Mouse (Mus musculus) embryonic facial prominence, embryonic 15.5 days (tissue): ENCODE measurements around the gene Ppp4c. TPM values are rescaled to one million over a fixed set of nuclear protein-coding genes. Genes with fewer than 3 reads are reported as not detected.

ENCODE experiments used
- ATAC-seq: fragments of 200-750 bp; cut with Nextera tagmentation; 2 replicates; pipeline ENCODE4 v1.8.0; 2017; ENCODE audit warnings: low read depth, moderate TSS enrichment; ENCODE audit not compliant: insufficient number of reproducible peaks, low FRiP score, low TSS enrichment
- H3K27ac ChIP-seq: fragments of 300-500 bp; sonication (generic); replicated peaks from 2 replicates; pipeline ENCODE4 v1.5.1; 2015; ENCODE audit warnings: mild to moderate bottlenecking, inconsistent platforms
- H3K27me3 ChIP-seq: fragments of 300-500 bp; sonication (generic); 2 replicates; pipeline ENCODE4 v1.6.1; 2015; ENCODE audit warnings: inconsistent platforms
- H3K36me3 ChIP-seq: fragments of 300-500 bp; sonication (generic); 2 replicates; pipeline ENCODE4 v1.6.1; 2015; ENCODE audit warnings: mild to moderate bottlenecking, inconsistent platforms
- H3K4me1 ChIP-seq: fragments of 300-500 bp; sonication (generic); 2 replicates; pipeline ENCODE4 v1.6.1; 2015; ENCODE audit warnings: inconsistent platforms
- H3K4me2 ChIP-seq: fragments of 300-500 bp; sonication (generic); replicated peaks from 2 replicates; pipeline ENCODE4 v1.6.1; 2015; ENCODE audit warnings: mild to moderate bottlenecking, inconsistent platforms
- H3K4me3 ChIP-seq: fragments of 300-500 bp; sonication (generic); replicated peaks from 2 replicates; pipeline ENCODE4 v1.5.1; 2015; ENCODE audit warnings: mild to moderate bottlenecking, inconsistent platforms
- H3K9ac ChIP-seq: fragments of 300-500 bp; sonication (generic); 2 replicates; pipeline ENCODE4 v1.6.1; 2015; ENCODE audit warnings: inconsistent platforms
- H3K9me3 ChIP-seq: fragments of 300-500 bp; sonication (generic); replicated peaks from 2 replicates; pipeline ENCODE4 v1.6.1; 2016; ENCODE audit warnings: inconsistent platforms
- WGBS: fragments of 180-500 bp; shearing (Covaris S2); methylation state at CpG from one replicate; pipeline ENCODE4 v1.1.7; 2015; 5-methylcytosine and 5-hydroxymethylcytosine counted together
- polyA plus RNA-seq: library from polyadenylated mRNA; unstranded; fragments of >200 nt; fragmentation: Nextera tagmentation; extraction: Ambion mirVana; gene quantifications from 2 replicates; pipeline ENCODE4 v1.2.1, GENCODE M21; 2015

Ppp4c gene
- polyA plus RNA-seq, 1 experiment from 2014 or later: 234 TPM

DNA sequence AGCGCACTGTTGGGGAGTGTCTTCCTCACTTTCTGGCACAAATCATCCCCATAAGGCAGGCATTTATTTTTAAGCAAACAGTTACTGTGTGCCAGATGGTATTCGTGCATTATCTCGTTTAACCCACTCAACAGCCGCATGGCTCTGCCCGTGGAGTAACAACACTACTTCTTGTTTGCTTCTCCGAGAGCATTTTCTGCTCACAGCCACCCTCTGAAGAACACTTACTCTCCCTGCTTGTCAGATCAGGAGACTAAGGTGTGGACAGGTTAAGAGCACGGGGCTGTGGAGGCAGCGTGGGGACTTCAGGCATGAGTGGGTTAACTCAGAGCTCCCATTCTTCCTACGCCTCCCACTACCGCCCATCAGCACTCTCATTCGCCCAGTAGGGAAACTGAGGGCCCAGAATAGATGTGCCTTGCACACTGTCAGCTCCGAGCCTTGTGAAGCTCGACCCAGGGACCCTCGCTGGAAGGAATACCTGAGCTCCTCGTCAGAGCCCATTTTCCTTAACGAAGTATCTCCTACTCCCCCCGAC is 29.8 kb downstream of the Ppp4c start:
- no peaks in the 10 kb centered on the region for H3K9me3 ChIP-seq
- no peak for ATAC-seq
- no peaks in the 10 kb centered on the region for H3K27me3 ChIP-seq
- H3K36me3 ChIP-seq: peaks cover 44% of the 10 kb centered on the region
- H3K27ac ChIP-seq: peak overlapping the region; percentile 39; the same call in 1 of the 2 replicates
- H3K4me3 ChIP-seq: peak overlapping the region; percentile 28
- H3K4me2 ChIP-seq: peak overlapping the region; percentile 41
- H3K9ac ChIP-seq: 0 out of 2 replicates have a peak overlapping the region, but pooled peaks have one; percentile 2
- H3K4me1 ChIP-seq: peaks cover 42% of the 10 kb centered on the region
- WGBS: 36% methylated on average over 17 of the region's 17 CpGs

DNA sequence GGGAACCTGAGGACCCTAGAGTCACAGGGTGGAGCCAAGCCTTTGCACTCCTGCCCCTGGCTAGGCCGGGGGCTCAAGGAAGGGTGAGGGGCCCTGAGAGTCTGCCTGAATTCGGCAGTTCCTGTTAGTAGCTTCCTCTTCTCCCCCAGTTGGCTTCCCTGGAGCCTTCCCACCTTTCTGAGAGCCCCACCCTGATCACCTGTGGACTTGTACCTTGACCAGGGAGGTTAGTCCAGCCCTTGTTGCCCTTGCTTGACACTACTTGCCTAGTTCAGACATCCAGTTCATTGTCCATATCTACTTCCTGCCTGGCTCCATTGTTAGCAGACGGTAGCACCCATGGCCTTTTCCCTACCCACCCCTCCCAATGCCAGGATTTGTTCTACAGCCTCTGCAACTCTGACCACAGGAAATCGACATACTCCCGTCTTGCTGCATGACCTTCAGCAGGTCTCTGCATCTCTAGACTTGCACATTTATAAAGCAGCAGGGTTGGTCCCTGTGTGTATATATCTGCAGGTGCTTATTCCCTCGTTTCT is 30.7 kb downstream of the Ppp4c start:
- Histone ChIP-seq H3K4me1 (peaks cover 42% of the 10 kb centered on the region), H3K36me3 (peaks cover 36% of the 10 kb centered on the region), H3K27ac (peak overlapping the region; percentile 88; the same call in 1 of the 2 replicates), H3K4me3 (no peak overlapping the region), H3K4me2 (peak overlapping the region; percentile 87; the same call in 1 of the 2 replicates), H3K9me3 (no peaks in the 10 kb centered on the region), H3K27me3 (no peaks in the 10 kb centered on the region), H3K9ac (no peak overlapping the region)
- WGBS: 65% methylated on average over 6 of the region's 6 CpGs
- no peak for ATAC-seq

DNA sequence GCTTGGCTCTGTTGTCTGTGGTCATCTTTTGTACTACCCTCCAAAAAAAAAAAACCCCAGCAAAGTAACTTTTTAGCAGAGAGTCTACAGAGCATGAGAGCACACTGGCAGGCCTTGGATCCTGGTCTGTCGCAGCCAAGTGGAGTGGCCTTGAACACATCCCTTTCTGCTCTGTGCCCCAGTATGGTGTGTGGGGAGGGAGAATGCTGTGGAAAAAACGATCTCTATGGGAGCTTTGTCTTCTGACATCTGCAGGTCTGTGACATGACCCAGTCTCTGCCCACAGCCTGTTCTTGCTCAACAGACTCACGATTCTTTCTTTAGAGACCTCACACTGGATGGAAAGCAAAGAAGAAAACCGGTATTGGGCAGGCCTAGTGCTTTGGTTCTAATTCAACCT is 31.3 kb downstream of the Ppp4c start:
- Histone ChIP-seq H3K27me3 (no peaks in the 10 kb centered on the region), H3K27ac (peak overlapping the region; percentile 88), H3K9ac (no peak overlapping the region), H3K4me1 (peaks cover 42% of the 10 kb centered on the region), H3K4me2 (peak overlapping the region; percentile 87), H3K9me3 (no peaks in the 10 kb centered on the region), H3K36me3 (peaks cover 30% of the 10 kb centered on the region), H3K4me3 (peak overlapping the region; percentile 63)
- WGBS: 69% methylated on average over 4 of the region's 4 CpGs
- ATAC-seq: no peak

DNA sequence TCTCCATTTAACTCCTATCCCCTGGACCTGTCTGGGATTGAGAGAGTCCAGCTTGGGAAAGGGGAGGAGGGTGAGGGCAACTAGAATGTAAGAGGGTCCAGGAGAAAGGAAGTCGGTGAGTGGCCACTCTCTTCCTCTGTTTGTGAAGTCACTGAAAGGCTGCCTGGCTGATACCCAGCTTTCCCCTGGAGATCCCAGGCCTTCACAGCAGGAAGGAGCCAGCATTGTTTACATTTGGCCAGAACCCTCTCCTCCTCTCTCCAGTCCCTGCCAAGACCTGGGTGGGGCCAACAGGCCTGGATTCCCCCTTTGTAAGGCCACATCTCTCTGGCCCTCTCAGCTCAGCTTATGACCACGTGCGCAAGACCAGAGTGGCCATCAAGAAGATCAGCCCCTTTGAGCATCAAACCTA is 31.9 kb downstream of the Ppp4c start:
- peaks cover 42% of the 10 kb centered on the region for H3K4me1 ChIP-seq
- WGBS: 30% methylated on average over 3 of the region's 3 CpGs
- H3K4me2 ChIP-seq: peak overlapping the region; percentile 87
- H3K36me3 ChIP-seq: peaks cover 24% of the 10 kb centered on the region
- no peaks in the 10 kb centered on the region for H3K9me3 ChIP-seq
- H3K9ac ChIP-seq: peak overlapping the region; percentile 59
- no peaks in the 10 kb centered on the region for H3K27me3 ChIP-seq
- H3K4me3 ChIP-seq: peak overlapping the region; percentile 63
- peak; percentile 50; the same call in 1 of the 2 replicates for ATAC-seq
- H3K27ac ChIP-seq: peak overlapping the region; percentile 88

GRCm38 (mm10) chr7:126759672-126760390 is 32.5 kb downstream of the Ppp4c start:
- Histone ChIP-seq H3K36me3 (peaks cover 19% of the 10 kb centered on the region), H3K4me2 (peak overlapping the region; percentile 87), H3K9ac (peak overlapping the region; percentile 59), H3K27me3 (no peaks in the 10 kb centered on the region), H3K4me1 (peaks cover 42% of the 10 kb centered on the region), H3K4me3 (peak overlapping the region; percentile 63), H3K9me3 (no peaks in the 10 kb centered on the region), H3K27ac (peak overlapping the region; percentile 88)
- WGBS: 1% methylated on average over 24 of the region's 24 CpGs
- peak; percentile 22 for ATAC-seq

GRCm38 (mm10) chr7:126759050-126759671 is 33.1 kb downstream of the Ppp4c start, which contains the start of gene Mapk3:
Gene Mapk3, plus strand, starts transcription at chr7:126759601.
- ATAC-seq: peak; percentile 65
- 2% methylated on average over 35 of the region's 38 CpGs for WGBS
- H3K4me1 ChIP-seq: peaks cover 47% of the 10 kb centered on the region
- peak within 1 kb of the TSS; percentile 87 for H3K4me2 ChIP-seq
- H3K9ac ChIP-seq: peak within 1 kb of the TSS; percentile 59
- peak within 1 kb of the TSS; percentile 63 for H3K4me3 ChIP-seq
- H3K9me3 ChIP-seq: no peaks in the 10 kb centered on the region
- peaks cover 12% of the 10 kb centered on the region for H3K36me3 ChIP-seq
- peak within 1 kb of the TSS; percentile 88 for H3K27ac ChIP-seq
- no peaks in the 10 kb centered on the region for H3K27me3 ChIP-seq

- Histone ChIP-seq H3K4me1 (peaks cover 46% of the 10 kb centered on the region), H3K4me2 (no peak overlapping the region), H3K27ac (peak overlapping the region; percentile 88; the same call in 1 of the 2 replicates), H3K9me3 (no peaks in the 10 kb centered on the region), H3K4me3 (no peak overlapping the region), H3K36me3 (peaks cover 6% of the 10 kb centered on the region; the same call in 1 of the 2 replicates), H3K27me3 (no peaks in the 10 kb centered on the region), H3K9ac (no peak overlapping the region)
- WGBS: 66% methylated on average over 7 of the region's 7 CpGs
- no peak for ATAC-seq
Observed at GRCm38 (mm10) chr7:126758539-126758938, 33.8 kb downstream of the Ppp4c start.

DNA sequence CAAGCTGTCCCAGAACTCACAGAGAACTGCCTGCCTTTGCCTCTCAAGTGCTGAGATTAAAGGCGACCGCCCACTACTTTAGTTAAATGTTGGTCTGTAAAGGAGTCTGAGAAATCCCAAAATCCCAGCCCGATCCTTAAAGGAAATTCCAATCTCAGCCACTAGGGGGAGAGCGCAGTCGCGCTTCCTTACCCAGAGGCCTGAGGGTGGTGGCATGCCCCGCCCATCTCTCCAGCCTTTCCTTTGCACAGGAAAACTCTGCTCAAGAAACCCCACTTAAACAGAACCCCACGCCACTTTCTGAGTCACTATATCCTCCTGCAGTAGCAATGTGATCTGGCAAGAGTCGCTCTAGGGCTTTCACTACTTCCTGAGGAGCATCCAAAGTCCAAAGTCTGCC is 37.4 kb downstream of the Ppp4c start:
- Histone ChIP-seq H3K4me1 (peaks cover 9% of the 10 kb centered on the region; the same call in 1 of the 2 replicates), H3K4me3 (no peak overlapping the region), H3K27ac (0 out of 2 replicates have a peak overlapping the region, but pooled peaks have one; percentile 40), H3K27me3 (no peaks in the 10 kb centered on the region), H3K9me3 (no peaks in the 10 kb centered on the region), H3K36me3 (no peaks in the 10 kb centered on the region), H3K9ac (no peak overlapping the region), H3K4me2 (0 out of 2 replicates have a peak overlapping the region, but pooled peaks have one; percentile 22)
- ATAC-seq: peak; percentile 61
- WGBS: 0% methylated on average over 9 of the region's 9 CpGs

DNA sequence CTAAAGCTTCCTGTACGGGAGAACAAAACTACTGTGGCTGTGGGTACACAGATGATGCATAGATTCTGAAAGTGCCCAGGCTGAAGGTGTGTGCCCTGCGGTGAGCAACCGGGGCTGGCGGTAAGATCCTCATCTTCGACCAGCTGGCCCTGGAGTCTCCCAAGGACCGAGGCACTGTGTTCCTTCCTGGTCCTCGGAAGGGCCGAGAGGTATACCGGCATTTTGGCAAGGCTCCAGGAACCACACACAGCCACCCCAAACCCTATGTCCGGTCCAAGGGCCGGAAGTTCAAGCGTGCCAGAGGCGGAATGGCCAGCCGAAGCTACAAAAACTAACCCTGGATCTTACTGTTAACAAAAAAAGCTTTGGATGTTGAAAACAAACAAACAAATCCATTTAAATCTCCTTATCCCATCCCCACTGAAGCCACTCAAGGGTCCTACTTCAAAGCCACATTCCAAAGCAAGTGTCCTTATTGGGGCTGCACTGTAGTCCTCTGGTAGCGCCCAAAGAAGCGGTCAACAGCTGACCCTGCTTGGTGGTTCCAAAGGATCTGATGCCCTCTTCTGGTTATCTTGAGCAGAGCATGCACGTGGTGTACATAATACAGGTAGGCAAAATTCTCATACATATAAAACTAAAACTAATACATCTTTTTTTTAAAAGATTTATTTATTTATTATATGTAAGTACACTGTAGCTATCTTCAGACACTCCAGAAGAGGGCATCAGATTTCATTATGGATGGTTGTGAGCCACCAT is 42.5 kb downstream of the Ppp4c start:
- no peak for ATAC-seq
- no peak overlapping the region for H3K27ac ChIP-seq
- H3K4me3 ChIP-seq: no peak overlapping the region
- WGBS: 92% methylated on average over 17 of the region's 17 CpGs
- no peaks in the 10 kb centered on the region for H3K9me3 ChIP-seq
- no peaks in the 10 kb centered on the region for H3K36me3 ChIP-seq
- no peaks in the 10 kb centered on the region for H3K27me3 ChIP-seq
- no peak overlapping the region for H3K4me2 ChIP-seq
- peaks cover 10% of the 10 kb centered on the region for H3K4me1 ChIP-seq
- no peak overlapping the region for H3K9ac ChIP-seq

DNA sequence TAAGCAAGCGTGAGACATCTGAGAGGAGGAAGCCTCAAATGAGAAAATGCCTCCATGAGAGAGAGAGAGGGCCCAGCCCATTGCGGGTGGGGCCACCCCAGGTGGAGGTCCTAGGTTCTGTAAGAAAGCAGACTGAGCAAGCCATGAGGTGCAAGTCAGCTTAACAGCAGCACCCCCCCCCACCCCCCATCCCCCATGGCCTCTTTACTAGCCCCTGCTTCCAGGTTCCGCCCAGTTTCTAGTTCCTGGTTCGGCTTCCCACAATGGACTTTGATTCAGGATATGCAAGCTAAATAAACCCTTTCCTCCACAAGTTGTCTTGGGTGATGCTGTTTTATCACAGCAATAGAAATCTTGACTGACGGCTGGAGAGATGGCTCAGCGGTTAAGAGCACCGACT is 43.5 kb downstream of the Ppp4c start:
- Histone ChIP-seq H3K36me3 (no peaks in the 10 kb centered on the region), H3K27me3 (no peaks in the 10 kb centered on the region), H3K4me3 (no peak overlapping the region), H3K9ac (no peak overlapping the region; the same call in 1 of the 2 replicates), H3K27ac (no peak overlapping the region), H3K9me3 (no peaks in the 10 kb centered on the region), H3K4me2 (no peak overlapping the region), H3K4me1 (peaks cover 6% of the 10 kb centered on the region)
- no peak for ATAC-seq
- WGBS: 70% methylated on average over 7 of the region's 7 CpGs
